Mouse (Mus musculus) 416B (cell line): ENCODE data around the gene Arrdc4.

Experiments
- DNase-seq: peaks from one replicate; pipeline ENCODE4 v3.0.0; 2011; ENCODE audit warnings: low read depth

Arrdc4 gene

DNA sequence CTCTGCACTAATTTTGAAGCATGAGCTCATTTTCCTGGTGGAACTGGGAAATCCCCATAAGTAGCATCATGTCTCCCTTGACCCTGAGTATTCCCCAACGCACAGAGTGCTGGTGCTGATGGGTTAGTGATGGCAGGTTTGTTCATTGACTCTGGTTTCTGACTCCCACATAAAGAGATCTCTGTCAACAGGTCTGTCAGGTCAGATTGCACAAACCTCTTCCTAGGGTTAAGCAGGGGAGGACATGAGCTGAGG is 39.8 kb downstream of the Arrdc4 start:
- DNase-seq = no peak

DNA sequence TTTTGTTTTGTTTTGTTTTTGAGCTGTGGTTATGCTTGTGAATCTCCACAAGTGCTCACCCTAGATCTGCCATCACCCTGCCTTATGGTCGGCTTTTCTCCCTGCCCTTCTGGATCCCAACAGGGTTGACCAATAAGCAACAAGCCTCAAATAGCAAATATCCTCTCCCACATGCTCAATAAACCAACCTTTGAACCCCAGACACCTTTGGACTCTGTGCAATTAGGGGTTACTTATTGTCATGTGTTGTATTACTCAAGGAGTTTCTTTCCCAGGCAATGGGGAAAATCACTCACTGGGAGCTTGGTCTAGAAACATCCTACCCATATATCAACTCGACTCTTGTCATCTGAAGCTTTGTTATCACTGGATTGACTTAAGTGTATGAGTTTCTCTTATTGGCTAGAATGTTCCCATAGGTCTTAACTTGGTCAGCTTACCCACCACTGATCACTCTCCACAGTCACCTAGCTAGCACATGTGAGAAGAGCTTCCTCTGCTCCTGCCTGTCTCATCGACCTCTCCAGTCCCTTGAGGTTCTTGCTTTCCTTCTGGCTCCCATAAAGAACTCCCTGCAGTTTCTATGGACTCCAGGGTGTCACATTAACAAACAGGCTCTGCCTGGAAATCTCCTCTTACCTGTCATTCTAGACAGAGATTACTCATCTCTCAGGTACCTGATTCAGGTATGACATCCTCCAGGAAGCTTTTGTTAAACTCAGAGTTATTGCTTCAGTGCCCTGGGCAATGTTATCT is 40.3 kb downstream of the Arrdc4 start:
- DNase-seq = no peak

DNA sequence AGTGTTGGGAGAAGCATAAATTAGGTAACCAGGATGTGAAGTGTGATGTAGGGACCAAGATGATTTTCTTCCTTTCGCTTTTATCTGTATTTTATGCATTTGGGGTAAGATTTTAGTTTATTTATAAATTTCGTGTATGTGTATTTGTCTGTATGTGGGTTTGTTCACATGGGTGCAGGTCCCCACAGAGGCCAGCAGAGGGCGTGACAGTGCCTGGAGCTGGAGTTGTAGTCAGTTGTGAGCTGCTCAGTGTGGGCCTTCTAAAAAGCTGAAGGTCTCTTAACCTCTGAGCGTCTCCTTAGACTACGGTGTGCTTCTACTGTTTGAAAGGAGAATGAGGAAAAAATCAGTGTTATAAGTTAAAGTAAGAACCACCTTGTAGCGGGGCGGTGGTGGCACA is 43.9 kb downstream of the Arrdc4 start:
- peak; percentile 1 for DNase-seq

DNA sequence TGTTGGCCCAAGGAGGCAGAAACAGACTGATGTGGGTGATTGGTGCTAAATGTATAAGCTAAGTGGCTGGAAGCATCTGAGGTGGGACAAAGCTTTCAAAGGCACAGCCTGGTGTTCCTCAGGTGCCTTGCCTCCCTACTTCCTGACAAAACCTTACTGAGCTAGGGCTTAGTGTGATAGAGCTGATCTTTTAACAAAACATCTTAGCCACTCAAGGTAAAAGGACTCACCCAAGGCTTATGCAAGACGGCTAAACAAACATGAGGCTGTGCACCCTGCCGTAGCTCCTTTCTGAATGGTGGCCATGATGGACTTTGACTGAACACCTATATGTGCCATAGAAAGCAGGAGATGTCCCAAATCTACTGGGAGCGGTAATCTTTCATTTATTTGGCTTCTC is 51.7 kb downstream of the Arrdc4 start:
- DNase-seq = no peak

DNA sequence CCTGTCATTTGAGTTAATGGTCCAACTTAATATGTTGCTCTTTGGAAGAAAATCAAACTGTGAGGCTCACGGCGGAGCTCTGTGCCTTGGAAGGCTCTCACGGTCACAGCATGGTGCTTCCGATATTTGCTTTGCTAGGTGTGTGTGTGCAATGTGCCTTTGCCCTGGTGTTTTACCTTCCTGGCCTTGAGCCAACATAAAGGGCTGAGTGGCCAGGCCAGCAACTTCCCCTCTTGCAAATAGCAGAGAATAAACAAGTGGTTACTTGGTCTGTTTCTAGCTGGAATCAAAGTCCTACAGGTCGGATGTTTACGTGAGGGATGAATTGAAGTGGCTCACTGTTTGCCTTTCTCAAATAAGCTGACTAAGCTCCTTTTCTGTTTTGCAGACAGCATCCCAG is 52.1 kb downstream of the Arrdc4 start:
- no peak for DNase-seq

DNA sequence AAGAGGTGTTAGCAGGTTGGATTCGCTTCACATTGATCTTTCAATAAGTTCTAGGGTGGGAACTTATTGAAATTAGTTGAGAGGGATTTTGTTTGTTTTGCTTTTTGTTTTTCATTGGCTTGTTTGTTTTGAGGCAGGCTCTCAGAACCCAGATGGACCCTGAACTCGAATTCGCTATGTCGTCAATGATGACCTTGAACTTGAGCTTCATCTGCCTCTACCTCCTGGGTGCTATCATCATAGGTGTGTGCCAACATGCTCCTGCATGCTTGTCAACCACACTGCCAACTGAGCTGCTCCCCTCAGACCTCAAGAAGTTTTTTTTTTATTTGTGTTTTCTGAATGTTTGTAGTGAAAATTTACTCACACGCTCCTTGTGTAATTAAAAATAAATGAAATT is 52.6 kb downstream of the Arrdc4 start:
- no peak for DNase-seq

DNA sequence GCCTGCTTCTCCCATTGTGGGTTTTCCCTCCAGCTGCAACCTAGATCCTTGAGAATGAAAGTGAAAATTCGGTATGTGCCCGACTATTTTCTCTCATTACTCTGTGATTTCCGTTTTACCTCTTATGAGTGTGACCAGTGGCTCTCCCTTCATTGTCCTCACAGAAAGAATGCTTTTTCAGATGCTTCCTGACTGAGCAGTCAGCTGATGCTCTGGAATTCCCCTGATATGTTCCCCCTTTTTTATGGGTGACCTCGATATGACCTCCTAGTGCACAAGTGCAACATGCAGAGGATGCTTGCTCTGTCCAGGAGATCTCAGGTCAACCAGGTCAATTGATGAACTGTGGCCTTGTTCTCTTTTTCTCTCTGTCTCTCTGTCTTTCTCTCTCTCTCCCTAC is 56.3 kb downstream of the Arrdc4 start:
- no peak for DNase-seq

DNA sequence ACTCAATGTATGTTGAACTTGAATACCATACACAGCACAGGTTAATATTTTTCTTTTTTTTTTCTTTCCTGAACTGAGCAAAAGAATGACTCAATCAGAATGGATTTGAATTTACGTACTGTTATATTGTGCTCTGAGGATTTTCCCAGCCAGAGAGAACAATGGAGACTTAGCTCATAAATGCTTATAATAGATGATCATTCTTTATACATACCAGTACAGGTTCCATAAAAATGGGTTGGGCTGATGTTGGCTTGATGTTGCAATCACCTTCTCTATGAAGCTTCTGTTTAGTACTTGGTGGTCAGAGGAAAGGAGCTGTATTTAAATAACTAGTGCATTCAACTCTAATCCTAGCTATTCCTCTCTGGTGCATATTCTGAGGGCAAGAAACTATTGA is 57.6 kb downstream of the Arrdc4 start:
- no peak for DNase-seq

DNA sequence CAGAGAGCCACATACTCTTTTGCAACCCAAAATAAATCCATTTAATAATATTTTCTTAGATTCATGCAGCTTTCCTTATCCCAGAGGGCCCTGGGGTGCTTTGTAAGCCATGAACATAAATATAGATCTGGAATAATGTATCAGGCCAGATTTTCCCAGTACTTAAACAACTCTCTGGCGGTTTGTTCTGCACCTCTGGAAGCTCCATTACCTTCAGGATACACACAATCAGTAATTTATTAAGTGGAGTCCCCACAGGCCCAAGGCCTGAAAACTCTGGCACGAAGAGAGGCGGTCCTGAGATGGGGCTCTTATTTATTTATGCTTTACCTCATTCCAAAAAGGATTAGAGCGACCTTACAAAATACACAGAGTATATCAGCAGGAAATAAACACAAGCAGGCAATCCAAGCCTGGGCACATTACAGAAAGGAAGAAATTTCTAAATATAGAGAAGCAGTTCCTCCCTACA is 61.9 kb downstream of the Arrdc4 start:
- no peak for DNase-seq
